8 mouse cellular contexts compared by ENCODE assay signal in the genomic region with DNA sequence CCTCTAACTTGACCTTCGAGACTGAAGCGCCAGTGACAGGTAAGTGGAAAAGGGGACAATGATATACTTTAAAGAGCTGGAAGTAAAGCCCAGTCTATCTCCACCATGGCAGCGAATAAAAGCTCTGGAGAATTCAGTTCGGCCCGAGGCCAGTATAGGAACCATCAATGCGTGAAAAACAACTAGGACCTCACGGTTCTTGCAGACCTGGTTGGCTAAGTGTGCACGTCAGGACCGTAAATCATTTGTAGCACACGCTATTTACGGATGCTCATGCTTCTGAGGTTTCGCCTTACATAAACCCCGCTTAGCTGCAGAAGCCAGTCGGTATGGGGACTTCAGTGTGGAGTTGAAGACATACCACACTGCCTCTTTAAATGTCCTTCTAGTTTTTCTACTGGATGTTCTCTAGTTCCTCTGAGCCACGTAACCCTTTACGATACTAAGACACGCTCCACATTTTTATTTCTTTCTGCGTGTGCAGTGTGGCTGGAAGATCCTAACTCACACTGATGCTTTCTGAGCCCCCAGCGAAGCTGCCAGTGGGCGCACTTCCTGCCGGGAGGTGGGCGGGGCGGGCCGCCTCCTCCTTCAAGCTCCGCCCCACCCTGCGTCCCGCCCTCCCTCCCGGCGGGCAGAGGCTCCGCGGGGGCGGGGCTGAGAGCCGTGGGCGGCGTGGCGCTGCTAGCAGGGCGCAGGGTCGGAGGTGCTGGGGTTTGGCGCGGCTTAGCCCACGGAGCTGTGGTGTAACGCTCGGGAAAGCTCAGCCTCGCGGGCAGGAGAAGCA. TPM values are rescaled to one million over a fixed set of nuclear protein-coding genes. Genes with fewer than 3 reads are reported as not detected.
DNase-seq lines count a peak whose midpoint lies in the region; ATAC-seq and TF ChIP-seq lines count a peak whose summit lies in the region.

TSS of gene Snx30 (plus strand) at position 660 of the 787 bp plus-strand sequence.

- H3K27me3 ChIP-seq in lung, postnatal 0 days (replicated peaks; ENCODE audit: insufficient read depth, low read length): no peaks in the 10 kb centered on the region

- 5% methylated on average over 38 of the region's 45 CpGs for WGBS in lung, postnatal 0 days

- no peaks in the 10 kb centered on the region for H3K9me3 ChIP-seq in lung, postnatal 0 days (ENCODE audit: low read length)

- H3K27ac ChIP-seq in lung, postnatal 0 days (ENCODE audit: low read length): peak within 1 kb of the TSS; percentile 73

- H3K36me3 ChIP-seq in lung, postnatal 0 days (ENCODE audit: insufficient read depth, low read length): no peaks in the 10 kb centered on the region

- H3K4me1 ChIP-seq in lung, postnatal 0 days (ENCODE audit: insufficient read depth, low read depth, low read length): peaks cover 9% of the 10 kb centered on the region; the same call in 1 of the 2 replicates

- peak within 1 kb of the TSS; percentile 96 for H3K4me2 ChIP-seq in lung, postnatal 0 days (replicated peaks; ENCODE audit: low read depth, low read length)

- peak within 1 kb of the TSS; percentile 94 for H3K4me3 ChIP-seq in lung, postnatal 0 days (ENCODE audit: low read depth, low read length)

- ATAC-seq in hematopoietic stem cell, adult 5-6 weeks (replicated peaks in 1 of 2; ENCODE audit: insufficient read depth in 1 of 2, low FRiP score in 2 of 2, low TSS enrichment in 1 of 2, low read depth in 1 of 2, poor library complexity in 2 of 2, severe bottlenecking in 2 of 2): peak; percentile 62 to 67
- ATAC-seq in lung, postnatal 0 days: peak; percentile 96

- H3K9ac ChIP-seq in lung, postnatal 0 days (replicated peaks; ENCODE audit: low read depth): peak within 1 kb of the TSS; percentile 70

- TF ChIP-seq CTCF in lung, postnatal 0 days (IDR thresholded peaks at IDR 0.05): peak; percentile 1; the same call in 1 of the 2 replicates

- no peak for TF ChIP-seq EP300 in lung, postnatal 0 days (IDR thresholded peaks at IDR 0.05)

- peak; percentile 94 for DNase-seq in Muller cell, postnatal 12 days (ENCODE audit: inconsistent ontology term)
- peak; percentile 92 for DNase-seq in cerebellum, adult 8-10 months
- DNase-seq in forelimb bud, embryonic 11.5 days (ENCODE audit: low read depth, low spot score): peak; percentile 78
- DNase-seq in layer of hippocampus, adult 9-11 months: peak; percentile 93
- DNase-seq in lung, postnatal 0 days (ENCODE audit: low spot score): peak; percentile 94
- peak; percentile 77 for DNase-seq in ovary, postnatal 10 days (ENCODE audit: low spot score)
- peak; percentile 89 to 95 for DNase-seq in thymus, postnatal 10 days (ENCODE audit: low spot score in 2 of 2)

RNA-seq across cellular contexts. Expression of gene Snx30, which starts in this region (rescaled TPM):
- total RNA-seq in hematopoietic stem cell, adult 5-6 weeks (2017): 42.3 and 45.7 TPM in 2 replicates
- polyA plus RNA-seq in lung, postnatal 0 days (2015; fragmentation: Nextera tagmentation; extraction: Ambion mirVana): 12.0 and 13.2 TPM in 2 replicates

Comparison
In these comparisons a context has a peak if more than half of its experiments do, and no peak if none do; other contexts are left out.
1. Peak in every context shown above with its lines: DNase-seq, ATAC-seq, H3K4me3 ChIP-seq and H3K27ac ChIP-seq.